Mouse (Mus musculus) kidney, adult 2 months (tissue): ENCODE results near the gene Ccdc171.

Experiments used
- CTCF ChIP-seq: fragments of 200-500 bp; conservative IDR thresholded peaks from 2 replicates; pipeline ENCODE4 v1.5.1; 2011; ENCODE audit warnings: low read depth, mild to moderate bottlenecking, control low read depth, low read length, moderate library complexity, mixed read lengths; ENCODE audit not compliant: insufficient read depth, insufficient read length
- POLR2A ChIP-seq: fragments of 200-500 bp; IDR thresholded peaks from one replicate; pipeline ENCODE4 v1.6.1; 2011; ENCODE audit warnings: low read depth, low read length, control low read depth

- peak; percentile 33; the same call in 1 of the 2 replicates for TF ChIP-seq CTCF
- TF ChIP-seq POLR2A: no peak
These were observed 39.0 kb upstream of the Ccdc171 start, which contains the start of gene Psip1 for GRCm38 (mm10) chr4:83486117-83486901.
